Mouse (Mus musculus): ENCODE data around the gene Ube2c.

DNA sequence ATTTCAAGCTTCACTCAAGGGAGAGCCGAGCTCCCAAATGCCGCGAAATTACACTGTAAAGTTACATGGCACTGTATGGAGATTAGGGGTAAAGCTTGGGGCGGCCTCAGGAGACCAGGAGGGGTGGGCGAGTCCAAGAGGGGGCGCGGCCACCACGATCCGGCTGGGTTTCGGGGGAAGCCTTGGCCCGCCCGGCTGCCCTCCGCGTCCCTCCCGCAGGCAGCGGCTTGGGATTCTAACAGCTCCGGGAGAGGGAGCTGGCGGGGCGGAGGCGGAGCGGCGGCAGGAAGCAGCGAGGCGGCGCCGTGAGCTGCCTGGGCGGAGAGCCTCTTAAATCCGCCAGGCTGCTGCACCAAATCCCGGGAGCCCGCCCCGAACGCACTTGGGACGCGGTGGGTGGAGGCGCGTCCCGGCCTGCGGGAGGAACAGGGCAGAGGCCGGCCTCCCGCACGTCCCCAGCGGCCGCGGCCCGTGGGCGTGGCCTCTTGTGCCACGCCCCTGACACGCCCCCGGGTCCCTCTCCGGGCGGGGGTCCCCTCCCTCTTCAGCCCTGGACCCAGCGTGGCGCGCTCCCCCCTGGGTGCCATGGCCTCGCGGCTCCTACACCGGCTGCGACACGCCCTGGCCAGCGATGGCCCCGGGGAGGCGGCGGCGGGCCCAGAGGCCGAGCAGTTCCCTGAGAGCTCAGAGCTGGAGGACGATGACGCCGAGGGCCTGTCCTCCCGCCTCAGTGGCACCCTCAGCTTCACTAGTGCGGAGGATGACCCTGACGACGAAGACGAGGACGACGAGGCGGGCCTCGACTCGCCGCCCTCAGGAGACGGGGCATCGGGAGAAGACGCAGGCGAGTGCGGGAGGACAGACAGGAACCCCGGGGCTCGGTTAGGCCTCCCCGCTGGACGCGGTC lies 16.0 kb downstream of the Ube2c start, which contains the start of gene Snx21:
- TF ChIP-seq CTCF (IDR thresholded peaks at IDR 0.05; ENCODE audit: control insufficient read depth, insufficient read depth, insufficient replicate concordance, low read depth, low read length) (no peak), POLR2A (IDR thresholded peaks at IDR 0.05; ENCODE audit: control insufficient read depth, low read depth, low read length) (peak; percentile 53)

Data from testis, adult 2 months (tissue).